Mouse (Mus musculus) kidney, adult 2 months (tissue): Measurements from ENCODE around the gene Lsm10.

Source experiments
- CTCF ChIP-seq: fragments of 200-500 bp; conservative IDR thresholded peaks from 2 replicates; pipeline ENCODE4 v1.5.1; 2011; ENCODE audit warnings: low read depth, mild to moderate bottlenecking, control low read depth, low read length, moderate library complexity, mixed read lengths; ENCODE audit not compliant: insufficient read depth, insufficient read length
- POLR2A ChIP-seq: fragments of 200-500 bp; IDR thresholded peaks from one replicate; pipeline ENCODE4 v1.6.1; 2011; ENCODE audit warnings: low read depth, low read length, control low read depth

DNA sequence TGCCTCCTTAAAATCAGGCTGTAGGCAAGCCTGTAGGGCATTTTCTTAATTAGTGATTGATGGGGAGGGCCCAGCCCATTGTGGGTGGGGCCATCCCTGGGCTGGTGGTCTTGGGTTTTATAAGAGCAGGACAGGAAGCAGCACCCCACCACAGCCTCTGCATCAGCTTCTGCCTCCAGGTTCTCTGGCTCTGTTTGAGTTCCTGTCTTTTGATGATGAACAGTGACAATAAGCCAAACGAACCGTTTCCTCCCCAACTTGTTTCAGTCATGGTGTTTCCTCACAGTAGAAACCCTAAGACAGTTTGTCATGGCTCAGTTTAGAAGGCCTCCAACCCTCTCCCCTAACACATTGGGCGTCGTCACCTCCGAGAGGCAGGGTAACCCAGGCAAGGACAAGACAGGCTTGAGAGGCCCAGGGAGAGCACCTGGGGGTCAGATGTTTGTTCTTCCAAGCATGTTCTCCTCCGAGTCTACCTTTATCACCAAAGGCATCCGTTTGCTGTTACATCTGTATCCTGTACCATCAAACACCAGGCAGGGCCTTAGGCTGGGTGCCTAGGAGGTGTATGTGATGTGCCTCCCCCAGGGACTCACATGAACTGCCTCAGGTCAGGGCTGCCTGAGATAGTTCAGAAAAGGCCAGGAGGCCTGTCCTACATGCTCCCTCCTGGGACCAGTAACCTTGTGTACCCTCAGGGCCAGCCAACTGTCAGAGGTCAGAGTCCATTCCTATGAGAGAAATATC, 6.1 kb upstream of the Lsm10 start:
- TF ChIP-seq POLR2A = no peak
- TF ChIP-seq CTCF = no peak
